Comparison of ENCODE assay signal across 8 mouse cellular contexts in genomic region chr6:90470947-90471541, GRCm38 (mm10). TPM values are rescaled to one million over a fixed set of nuclear protein-coding genes. Genes with fewer than 3 reads are reported as not detected.
DNase-seq lines count a peak whose midpoint lies in the region; ATAC-seq lines count a peak whose summit lies in the region.

No protein-coding gene starts in this region.

- intact Hi-C loops in heart, postnatal 10 days (cut with DNase I), result loop anchor here (10.0 kb wide), 1 partner anchor 254 kb away; no protein-coding TSS in a partner anchor

- H3K27me3 ChIP-seq in hindbrain, embryonic 10.5 days (ENCODE audit: insufficient read depth, poor library complexity, severe bottlenecking), result no peaks in the 10 kb centered on the region
- H3K27me3 ChIP-seq in hindbrain, embryonic 11.5 days (ENCODE audit: control insufficient read depth, insufficient read depth, low read length), result no peaks in the 10 kb centered on the region
- H3K27me3 ChIP-seq in forebrain, embryonic 12.5 days, result no peaks in the 10 kb centered on the region
- no peaks in the 10 kb centered on the region for H3K27me3 ChIP-seq in neural tube, embryonic 13.5 days

- 65% methylated on average over 12 of the region's 12 CpGs for WGBS in hindbrain, embryonic 10.5 days
- WGBS in hindbrain, embryonic 11.5 days, result 55% methylated on average over 12 of the region's 12 CpGs
- 75% methylated on average over 12 of the region's 12 CpGs for WGBS in forebrain, embryonic 12.5 days
- 56% methylated on average over 12 of the region's 12 CpGs for WGBS in neural tube, embryonic 13.5 days

- H3K36me3 ChIP-seq in hindbrain, embryonic 10.5 days, result 0 out of 2 replicates have a peak, but pooled peaks cover 3% of the 10 kb centered on the region
- no peaks in the 10 kb centered on the region for H3K36me3 ChIP-seq in hindbrain, embryonic 11.5 days (ENCODE audit: control insufficient read depth, insufficient read depth, low read length)
- no peaks in the 10 kb centered on the region for H3K36me3 ChIP-seq in forebrain, embryonic 12.5 days (replicated peaks)
- H3K36me3 ChIP-seq in neural tube, embryonic 13.5 days, result peaks cover 10% of the 10 kb centered on the region

- no peak overlapping the region for H3K9ac ChIP-seq in hindbrain, embryonic 11.5 days (ENCODE audit: low read depth, low read length)
- no peak overlapping the region for H3K9ac ChIP-seq in forebrain, embryonic 12.5 days
- H3K9ac ChIP-seq in neural tube, embryonic 13.5 days, result no peak overlapping the region

- no peaks in the 10 kb centered on the region for H3K9me3 ChIP-seq in hindbrain, embryonic 10.5 days
- no peaks in the 10 kb centered on the region for H3K9me3 ChIP-seq in hindbrain, embryonic 11.5 days (ENCODE audit: control insufficient read depth, low read length)
- no peaks in the 10 kb centered on the region for H3K9me3 ChIP-seq in forebrain, embryonic 12.5 days
- no peaks in the 10 kb centered on the region for H3K9me3 ChIP-seq in neural tube, embryonic 13.5 days

- ATAC-seq in hindbrain, embryonic 11.5 days (ENCODE audit: low FRiP score), result no peak
- no peak for ATAC-seq in forebrain, embryonic 12.5 days (ENCODE audit: low FRiP score)
- no peak for ATAC-seq in neural tube, embryonic 13.5 days (ENCODE audit: low read depth)

- H3K4me2 ChIP-seq in hindbrain, embryonic 11.5 days (replicated peaks; ENCODE audit: low read depth, low read length), result no peak overlapping the region
- H3K4me2 ChIP-seq in forebrain, embryonic 12.5 days, result no peak overlapping the region
- no peak overlapping the region for H3K4me2 ChIP-seq in neural tube, embryonic 13.5 days

- H3K4me3 ChIP-seq in hindbrain, embryonic 10.5 days, result no peak overlapping the region
- H3K4me3 ChIP-seq in hindbrain, embryonic 11.5 days (ENCODE audit: low read depth, low read length), result no peak overlapping the region
- H3K4me3 ChIP-seq in forebrain, embryonic 12.5 days (replicated peaks), result no peak overlapping the region
- no peak overlapping the region for H3K4me3 ChIP-seq in neural tube, embryonic 13.5 days

- peak; percentile 8 for DNase-seq in hindbrain, embryonic 10.5 days (ENCODE audit: low spot score)
- DNase-seq in hindbrain, embryonic 11.5 days (ENCODE audit: low spot score), result no peak
- peak; percentile 73 to 75 for DNase-seq in heart, postnatal 10 days
- DNase-seq in layer of hippocampus, postnatal 25 days (ENCODE audit: extremely low spot score in 1 of 2, low spot score in 1 of 2), result peak; percentile 31 to 49
- DNase-seq in spleen, postnatal 10 days (ENCODE audit: low spot score in 2 of 2), result no peak
- no peak for DNase-seq in urinary bladder, adult 2 months (ENCODE audit: low spot score)

- H3K27ac ChIP-seq in hindbrain, embryonic 10.5 days, result peak overlapping the region; percentile 59
- no peak overlapping the region for H3K27ac ChIP-seq in hindbrain, embryonic 11.5 days (ENCODE audit: low read depth, low read length)
- H3K27ac ChIP-seq in forebrain, embryonic 12.5 days, result 0 out of 2 replicates have a peak overlapping the region, but pooled peaks have one; percentile 1
- H3K27ac ChIP-seq in neural tube, embryonic 13.5 days (replicated peaks), result peak overlapping the region; percentile 53; the same call in 1 of the 2 replicates

- H3K4me1 ChIP-seq in hindbrain, embryonic 10.5 days (replicated peaks), result peaks cover 29% of the 10 kb centered on the region
- H3K4me1 ChIP-seq in hindbrain, embryonic 11.5 days (replicated peaks; ENCODE audit: control insufficient read depth, insufficient read depth, low read length), result no peaks in the 10 kb centered on the region
- H3K4me1 ChIP-seq in forebrain, embryonic 12.5 days, result no peaks in the 10 kb centered on the region
- H3K4me1 ChIP-seq in neural tube, embryonic 13.5 days (replicated peaks), result peaks cover 12% of the 10 kb centered on the region

RNA-seq across cellular contexts. Expression of gene Klf15, which starts 8.7 kb away (rescaled TPM):
- 4.1 and 4.9 TPM in 2 replicates for polyA plus RNA-seq in hindbrain, embryonic 10.5 days (2016; fragmentation: Nextera tagmentation; extraction: Ambion mirVana)
- polyA plus RNA-seq in hindbrain, embryonic 11.5 days (2014; fragmentation: Nextera tagmentation; extraction: Ambion mirVana), result 1.9 and 3.6 TPM in 2 replicates
- 3.8 and 4.3 TPM in 2 replicates for polyA plus RNA-seq in forebrain, embryonic 12.5 days (2016; fragmentation: Nextera tagmentation; extraction: Ambion mirVana)
- total RNA-seq in heart, postnatal 10 days (2021), result 10 to 100 TPM; 15.6 to 38.7 TPM
- total RNA-seq in layer of hippocampus, postnatal 25 days (2021), result 10 to 100 TPM; 22.3 to 31.5 TPM
- polyA plus RNA-seq in neural tube, embryonic 13.5 days (2015; fragmentation: Nextera tagmentation; extraction: Ambion mirVana), result 12.3 and 13.9 TPM in 2 replicates
- polyA plus RNA-seq in urinary bladder, adult 2 months (2012; rRNA removed), result 15.5 and 18.5 TPM in 2 replicates

RNA-seq across cellular contexts. Expression of gene Aldh1l1, which starts 15.2 kb away (rescaled TPM):
- polyA plus RNA-seq in hindbrain, embryonic 10.5 days (2016; fragmentation: Nextera tagmentation; extraction: Ambion mirVana), result 1.7 and 2.9 TPM in 2 replicates
- 2.2 TPM in 2 replicates for polyA plus RNA-seq in hindbrain, embryonic 11.5 days (2014; fragmentation: Nextera tagmentation; extraction: Ambion mirVana)
- 2.0 TPM in 2 replicates for polyA plus RNA-seq in forebrain, embryonic 12.5 days (2016; fragmentation: Nextera tagmentation; extraction: Ambion mirVana)
- 1 to 10 TPM; 1.0 to 2.2 TPM for total RNA-seq in heart, postnatal 10 days (2021)
- 10 to 100 TPM; 45.0 to 48.4 TPM for total RNA-seq in layer of hippocampus, postnatal 25 days (2021)
- 38.3 and 38.6 TPM in 2 replicates for polyA plus RNA-seq in neural tube, embryonic 13.5 days (2015; fragmentation: Nextera tagmentation; extraction: Ambion mirVana)
- polyA plus RNA-seq in urinary bladder, adult 2 months (2012; rRNA removed), result 6.2 and 7.2 TPM in 2 replicates

RNA-seq across cellular contexts. Expression of gene Cfap100, which starts 42.4 kb away (rescaled TPM):
- 1.2 and 2.0 TPM in 2 replicates for polyA plus RNA-seq in hindbrain, embryonic 10.5 days (2016; fragmentation: Nextera tagmentation; extraction: Ambion mirVana)
- polyA plus RNA-seq in hindbrain, embryonic 11.5 days (2014; fragmentation: Nextera tagmentation; extraction: Ambion mirVana), result 1.2 and 1.5 TPM in 2 replicates
- 1.9 and 2.6 TPM in 2 replicates for polyA plus RNA-seq in forebrain, embryonic 12.5 days (2016; fragmentation: Nextera tagmentation; extraction: Ambion mirVana)
- total RNA-seq in heart, postnatal 10 days (2021), result under 1 TPM in 1 of 2 experiments, not detected in 1; 0.41 TPM
- total RNA-seq in layer of hippocampus, postnatal 25 days (2021), result 10 to 100 TPM in 1 of 2 experiments, 1 to 10 TPM in 1; 8.3 to 15.7 TPM
- 4.1 and 6.6 TPM in 2 replicates for polyA plus RNA-seq in neural tube, embryonic 13.5 days (2015; fragmentation: Nextera tagmentation; extraction: Ambion mirVana)
- 1.3 and 2.2 TPM in 2 replicates for polyA plus RNA-seq in urinary bladder, adult 2 months (2012; rRNA removed)

Comparison
In these comparisons a context has a peak if more than half of its experiments do, and no peak if none do; other contexts are left out.
1. DNase-seq: peak in hindbrain, embryonic 10.5 days (single experiment), heart, postnatal 10 days (2 of 2) and layer of hippocampus, postnatal 25 days (2 of 2); none in hindbrain, embryonic 11.5 days (single experiment), spleen, postnatal 10 days (0 of 2) and urinary bladder, adult 2 months (single experiment).